In genomic region chr6:91290937-91291336, GRCm38 (mm10) we compare ENCODE assay signal across 12 mouse cellular contexts.
A peak's percentile ranks its signal among the peaks of the same experiment; 100 is the strongest.
DNase-seq lines count a peak whose midpoint lies in the region.
"Had no signal": no experiment of that assay in that cellular context is flagged by ENCODE, and none has a peak within 500 bp of the region (broad histone marks: within the 10 kb centered on the region; RNA-seq: fewer than 3 reads in every experiment).

No protein-coding gene starts in this region.

- intact Hi-C loops in left cerebral cortex, postnatal 4 days (cut with DNase I), result no loop called here
- intact Hi-C loops in left cerebral cortex, postnatal 14 days (cut with DNase I), result no loop called here

- peak; percentile 66 for DNase-seq in left cerebral cortex, postnatal 4 days
- DNase-seq in left cerebral cortex, postnatal 14 days (ENCODE audit: low spot score in 2 of 2), result no peak
- DNase-seq in adrenal gland, adult 18-20 months (ENCODE audit: low spot score in 2 of 2), result peak; percentile 72 to 79
- peak; percentile 83 for DNase-seq in adrenal gland, postnatal 14 days
- peak; percentile 86 for DNase-seq in cerebellum, adult 9-11 months
- DNase-seq in thymus, postnatal 25 days, result no peak
- no peak for DNase-seq in gastrocnemius, adult 18-20 months (ENCODE audit: low spot score)
- DNase-seq: heart, adult 18-20 months; kidney, adult 8-10 months; layer of hippocampus, postnatal 36 days; right cerebral cortex, postnatal 25 days; thymus, adult 18-20 months had no signal

Comparison
In these comparisons a context has a peak if more than half of its experiments do, and no peak if none do; other contexts are left out.
1. DNase-seq: peak in left cerebral cortex, postnatal 4 days (single experiment), adrenal gland, adult 18-20 months (2 of 2), adrenal gland, postnatal 14 days (single experiment) and cerebellum, adult 9-11 months (single experiment); none in left cerebral cortex, postnatal 14 days (0 of 2), thymus, postnatal 25 days (single experiment) and gastrocnemius, adult 18-20 months (single experiment).